Mouse (Mus musculus): Measurements from ENCODE around the gene Mxra8.

- no peak for TF ChIP-seq POLR2A (IDR thresholded peaks at IDR 0.05; ENCODE audit: insufficient read length, low read depth)
- no peak for TF ChIP-seq TCF12 (IDR thresholded peaks at IDR 0.05; ENCODE audit: insufficient read depth, poor library complexity, severe bottlenecking)
- TF ChIP-seq E2F4 (IDR thresholded peaks at IDR 0.05; ENCODE audit: insufficient read depth) = no peak
- no peak for TF ChIP-seq MYOD1 (IDR thresholded peaks at IDR 0.05; ENCODE audit: control insufficient read depth in 1 of 3, insufficient read length in 2 of 3, low read depth in 2 of 3)
- no peak for TF ChIP-seq POLR2AphosphoS2 (IDR thresholded peaks at IDR 0.05; ENCODE audit: insufficient read length, low read depth)
- TF ChIP-seq SRF (IDR thresholded peaks at IDR 0.05; ENCODE audit: control insufficient read depth, insufficient read length, low read depth) = no peak
- no peak for TF ChIP-seq TCF3 (IDR thresholded peaks at IDR 0.05; ENCODE audit: insufficient read length, low read depth)
- TF ChIP-seq CEBPB (IDR thresholded peaks at IDR 0.05; ENCODE audit: insufficient read depth, poor library complexity, severe bottlenecking) = no peak
- TF ChIP-seq USF1 (IDR thresholded peaks at IDR 0.05; ENCODE audit: low read depth) = no peak
- TF ChIP-seq MYOG (IDR thresholded peaks at IDR 0.05; ENCODE audit: control insufficient read depth in 1 of 3, insufficient read depth in 1 of 3, insufficient read length in 2 of 3, low read depth in 2 of 3) = no peak
- TF ChIP-seq MAX (IDR thresholded peaks at IDR 0.05; ENCODE audit: low read depth) = no peak
These were observed 31.6 kb upstream of the Mxra8 start for GRCm38 (mm10) chr4:155807841-155808240.

Measured in myocyte (in vitro differentiated cells).